Mouse (Mus musculus): ENCODE results near the gene Krt73. TPM values are rescaled to one million over a fixed set of nuclear protein-coding genes. Genes with fewer than 3 reads are reported as not detected.

The Krt73 gene
- polyA plus RNA-seq (2014; fragmentation: Nextera tagmentation; extraction: Ambion mirVana) = not detected in 2 replicates

GRCm38 (mm10) chr15:101802296-101802835, at the start of gene Krt73:
TSS of gene Krt73 (minus strand) at chr15:101802346.
- Histone ChIP-seq H3K27me3 (ENCODE audit: control insufficient read depth, insufficient read depth, low read length) (no peaks in the 10 kb centered on the region), H3K4me1 (ENCODE audit: control insufficient read depth, insufficient read depth, low read length) (no peaks in the 10 kb centered on the region), H3K4me2 (replicated peaks; ENCODE audit: low read depth, low read length) (no peak within 1 kb of the TSS), H3K9ac (replicated peaks; ENCODE audit: low read depth, low read length) (no peak within 1 kb of the TSS), H3K9me3 (ENCODE audit: control insufficient read depth, low read depth, low read length) (no peaks in the 10 kb centered on the region), H3K4me3 (ENCODE audit: low read depth, low read length) (no peak within 1 kb of the TSS), H3K36me3 (ENCODE audit: control insufficient read depth, insufficient read depth, low read length) (no peaks in the 10 kb centered on the region), H3K27ac (ENCODE audit: low read length) (no peak within 1 kb of the TSS)
- ATAC-seq (ENCODE audit: insufficient number of reproducible peaks, insufficient read depth, low FRiP score, low read depth) = no peak
- WGBS = 83% methylated on average over 6 of the region's 6 CpGs

DNA sequence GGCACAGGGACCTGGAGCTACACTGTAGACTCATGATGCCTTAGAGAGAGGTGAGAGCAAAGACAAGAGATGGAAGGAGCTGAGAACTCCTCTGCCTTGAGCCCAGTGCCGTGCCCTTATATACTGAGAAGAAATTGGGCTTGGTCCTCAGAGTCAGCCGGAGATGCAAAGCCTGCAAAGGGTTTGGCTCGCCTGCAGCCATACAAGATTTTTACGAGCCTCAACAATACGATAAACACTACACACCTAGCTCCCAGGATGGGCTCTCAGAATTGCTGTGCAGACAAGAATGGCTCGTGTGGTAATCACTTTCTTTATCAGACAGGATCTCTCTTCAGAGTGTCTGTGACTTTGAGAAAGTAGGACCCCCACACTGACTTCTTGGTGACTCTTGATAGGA, 48.5 kb upstream of the Krt73 start, which contains the start of gene Krt1:
TSS of gene Krt1 (minus strand) at position 101 of the 400 bp plus-strand sequence.
- Histone ChIP-seq H3K36me3 (ENCODE audit: control insufficient read depth, insufficient read depth, low read length) (no peaks in the 10 kb centered on the region), H3K27ac (ENCODE audit: low read length) (no peak within 1 kb of the TSS), H3K4me1 (ENCODE audit: control insufficient read depth, insufficient read depth, low read length) (no peaks in the 10 kb centered on the region), H3K4me3 (ENCODE audit: low read depth, low read length) (no peak within 1 kb of the TSS), H3K27me3 (ENCODE audit: control insufficient read depth, insufficient read depth, low read length) (0 out of 2 replicates have a peak, but pooled peaks cover 4% of the 10 kb centered on the region), H3K4me2 (replicated peaks; ENCODE audit: low read depth, low read length) (no peak within 1 kb of the TSS), H3K9ac (replicated peaks; ENCODE audit: low read depth, low read length) (no peak within 1 kb of the TSS), H3K9me3 (ENCODE audit: control insufficient read depth, low read depth, low read length) (no peaks in the 10 kb centered on the region)
- ATAC-seq (ENCODE audit: insufficient number of reproducible peaks, insufficient read depth, low FRiP score, low read depth) = no peak
- 80% methylated on average over 6 of the region's 6 CpGs for WGBS

GRCm38 (mm10) chr15:101845971-101846403, 43.8 kb upstream of the Krt73 start:
- peak overlapping the region; percentile 91 for H3K4me2 ChIP-seq (replicated peaks; ENCODE audit: low read depth, low read length)
- H3K36me3 ChIP-seq (ENCODE audit: control insufficient read depth, insufficient read depth, low read length) = no peaks in the 10 kb centered on the region
- WGBS = under 1% methylated on average over 29 of the region's 37 CpGs
- H3K9me3 ChIP-seq (ENCODE audit: control insufficient read depth, low read depth, low read length) = no peaks in the 10 kb centered on the region
- 0 out of 2 replicates have a peak, but pooled peaks cover 4% of the 10 kb centered on the region for H3K27me3 ChIP-seq (ENCODE audit: control insufficient read depth, insufficient read depth, low read length)
- peak; percentile 44; the same call in 1 of the 2 replicates for ATAC-seq (ENCODE audit: insufficient number of reproducible peaks, insufficient read depth, low FRiP score, low read depth)
- H3K4me1 ChIP-seq (ENCODE audit: control insufficient read depth, insufficient read depth, low read length) = no peaks in the 10 kb centered on the region
- peak overlapping the region; percentile 58; the same call in 1 of the 2 replicates for H3K27ac ChIP-seq (ENCODE audit: low read length)
- H3K4me3 ChIP-seq (ENCODE audit: low read depth, low read length) = peak overlapping the region; percentile 50
- H3K9ac ChIP-seq (replicated peaks; ENCODE audit: low read depth, low read length) = peak overlapping the region; percentile 58

GRCm38 (mm10) chr15:101843192-101843591, 41.0 kb upstream of the Krt73 start:
- H3K4me2 ChIP-seq (replicated peaks; ENCODE audit: low read depth, low read length) = no peak overlapping the region
- no peak overlapping the region for H3K9ac ChIP-seq (replicated peaks; ENCODE audit: low read depth, low read length)
- WGBS = 42% methylated on average over 9 of the region's 9 CpGs
- 0 out of 2 replicates have a peak, but pooled peaks cover 4% of the 10 kb centered on the region for H3K27me3 ChIP-seq (ENCODE audit: control insufficient read depth, insufficient read depth, low read length)
- ATAC-seq (ENCODE audit: insufficient number of reproducible peaks, insufficient read depth, low FRiP score, low read depth) = no peak
- no peaks in the 10 kb centered on the region for H3K4me1 ChIP-seq (ENCODE audit: control insufficient read depth, insufficient read depth, low read length)
- H3K4me3 ChIP-seq (ENCODE audit: low read depth, low read length) = no peak overlapping the region
- H3K9me3 ChIP-seq (ENCODE audit: control insufficient read depth, low read depth, low read length) = no peaks in the 10 kb centered on the region
- H3K27ac ChIP-seq (ENCODE audit: low read length) = no peak overlapping the region
- H3K36me3 ChIP-seq (ENCODE audit: control insufficient read depth, insufficient read depth, low read length) = no peaks in the 10 kb centered on the region

GRCm38 (mm10) chr15:101834784-101835328, 32.7 kb upstream of the Krt73 start:
- H3K4me3 ChIP-seq (ENCODE audit: low read depth, low read length) = no peak overlapping the region
- H3K27ac ChIP-seq (ENCODE audit: low read length) = no peak overlapping the region
- ATAC-seq (ENCODE audit: insufficient number of reproducible peaks, insufficient read depth, low FRiP score, low read depth) = no peak
- H3K4me2 ChIP-seq (replicated peaks; ENCODE audit: low read depth, low read length) = no peak overlapping the region
- H3K36me3 ChIP-seq (ENCODE audit: control insufficient read depth, insufficient read depth, low read length) = no peaks in the 10 kb centered on the region
- WGBS = 60% methylated on average over 5 of the region's 5 CpGs
- H3K9ac ChIP-seq (replicated peaks; ENCODE audit: low read depth, low read length) = no peak overlapping the region
- H3K4me1 ChIP-seq (ENCODE audit: control insufficient read depth, insufficient read depth, low read length) = no peaks in the 10 kb centered on the region
- H3K27me3 ChIP-seq (ENCODE audit: control insufficient read depth, insufficient read depth, low read length) = no peaks in the 10 kb centered on the region
- H3K9me3 ChIP-seq (ENCODE audit: control insufficient read depth, low read depth, low read length) = no peaks in the 10 kb centered on the region

GRCm38 (mm10) chr15:101833131-101833530, 31.0 kb upstream of the Krt73 start:
- H3K27me3 ChIP-seq (ENCODE audit: control insufficient read depth, insufficient read depth, low read length) = no peaks in the 10 kb centered on the region
- H3K9me3 ChIP-seq (ENCODE audit: control insufficient read depth, low read depth, low read length) = no peaks in the 10 kb centered on the region
- H3K27ac ChIP-seq (ENCODE audit: low read length) = no peak overlapping the region
- no peaks in the 10 kb centered on the region for H3K36me3 ChIP-seq (ENCODE audit: control insufficient read depth, insufficient read depth, low read length)
- H3K4me1 ChIP-seq (ENCODE audit: control insufficient read depth, insufficient read depth, low read length) = no peaks in the 10 kb centered on the region
- H3K4me3 ChIP-seq (ENCODE audit: low read depth, low read length) = no peak overlapping the region
- ATAC-seq (ENCODE audit: insufficient number of reproducible peaks, insufficient read depth, low FRiP score, low read depth) = no peak
- H3K4me2 ChIP-seq (replicated peaks; ENCODE audit: low read depth, low read length) = no peak overlapping the region
- WGBS = 29% methylated on average over 6 of the region's 6 CpGs
- no peak overlapping the region for H3K9ac ChIP-seq (replicated peaks; ENCODE audit: low read depth, low read length)

- no peaks in the 10 kb centered on the region for H3K4me1 ChIP-seq (ENCODE audit: control insufficient read depth, insufficient read depth, low read length)
- H3K36me3 ChIP-seq (ENCODE audit: control insufficient read depth, insufficient read depth, low read length) = no peaks in the 10 kb centered on the region
- WGBS = 68% methylated on average over 5 of the region's 5 CpGs
- no peaks in the 10 kb centered on the region for H3K27me3 ChIP-seq (ENCODE audit: control insufficient read depth, insufficient read depth, low read length)
- H3K9ac ChIP-seq (replicated peaks; ENCODE audit: low read depth, low read length) = no peak overlapping the region
- no peak overlapping the region for H3K27ac ChIP-seq (ENCODE audit: low read length)
- H3K9me3 ChIP-seq (ENCODE audit: control insufficient read depth, low read depth, low read length) = no peaks in the 10 kb centered on the region
- no peak overlapping the region for H3K4me2 ChIP-seq (replicated peaks; ENCODE audit: low read depth, low read length)
- ATAC-seq (ENCODE audit: insufficient number of reproducible peaks, insufficient read depth, low FRiP score, low read depth) = no peak
- H3K4me3 ChIP-seq (ENCODE audit: low read depth, low read length) = no peak overlapping the region
Observed at GRCm38 (mm10) chr15:101829441-101829840, 27.3 kb upstream of the Krt73 start.

DNA sequence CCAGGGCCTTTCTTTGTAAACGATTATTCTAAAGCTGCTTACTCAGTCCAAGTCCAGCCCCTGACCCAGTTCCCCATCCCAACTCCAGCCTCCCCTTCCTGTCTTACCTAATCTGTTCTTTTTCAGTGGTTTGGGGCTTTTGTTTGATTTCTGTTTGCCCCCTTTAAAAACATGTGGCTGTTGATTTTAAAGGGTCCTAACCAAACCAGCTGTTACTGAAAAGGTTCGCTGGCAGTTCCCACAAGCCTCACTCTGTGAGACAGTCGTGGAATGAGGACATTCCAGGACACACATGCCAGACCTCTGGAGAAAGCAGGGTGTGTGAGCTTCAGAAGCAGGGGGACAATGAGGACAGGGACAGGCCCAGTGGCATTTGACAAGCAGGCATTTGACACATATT, 19.6 kb upstream of the Krt73 start:
- H3K4me3 ChIP-seq (ENCODE audit: low read depth, low read length) = no peak overlapping the region

More for the DNA sequence above, 19.6 kb upstream of the Krt73 start:
- Histone ChIP-seq H3K4me2 (replicated peaks; ENCODE audit: low read depth, low read length) (no peak overlapping the region), H3K27ac (ENCODE audit: low read length) (no peak overlapping the region), H3K27me3 (ENCODE audit: control insufficient read depth, insufficient read depth, low read length) (no peaks in the 10 kb centered on the region), H3K9ac (replicated peaks; ENCODE audit: low read depth, low read length) (no peak overlapping the region), H3K4me1 (ENCODE audit: control insufficient read depth, insufficient read depth, low read length) (no peaks in the 10 kb centered on the region), H3K36me3 (ENCODE audit: control insufficient read depth, insufficient read depth, low read length) (no peaks in the 10 kb centered on the region), H3K9me3 (ENCODE audit: control insufficient read depth, low read depth, low read length) (no peaks in the 10 kb centered on the region)
- no peak for ATAC-seq (ENCODE audit: insufficient number of reproducible peaks, insufficient read depth, low FRiP score, low read depth)
- 16% methylated on average over 3 of the region's 3 CpGs for WGBS
